Mouse (Mus musculus): ENCODE results near the gene Tmem230.
"Not testable (repeated sequence)": the region's sequence is repeated elsewhere in the genome, so short reads cannot be mapped to it uniquely, and the experiment has no call there.

The Tmem230 gene

DNA sequence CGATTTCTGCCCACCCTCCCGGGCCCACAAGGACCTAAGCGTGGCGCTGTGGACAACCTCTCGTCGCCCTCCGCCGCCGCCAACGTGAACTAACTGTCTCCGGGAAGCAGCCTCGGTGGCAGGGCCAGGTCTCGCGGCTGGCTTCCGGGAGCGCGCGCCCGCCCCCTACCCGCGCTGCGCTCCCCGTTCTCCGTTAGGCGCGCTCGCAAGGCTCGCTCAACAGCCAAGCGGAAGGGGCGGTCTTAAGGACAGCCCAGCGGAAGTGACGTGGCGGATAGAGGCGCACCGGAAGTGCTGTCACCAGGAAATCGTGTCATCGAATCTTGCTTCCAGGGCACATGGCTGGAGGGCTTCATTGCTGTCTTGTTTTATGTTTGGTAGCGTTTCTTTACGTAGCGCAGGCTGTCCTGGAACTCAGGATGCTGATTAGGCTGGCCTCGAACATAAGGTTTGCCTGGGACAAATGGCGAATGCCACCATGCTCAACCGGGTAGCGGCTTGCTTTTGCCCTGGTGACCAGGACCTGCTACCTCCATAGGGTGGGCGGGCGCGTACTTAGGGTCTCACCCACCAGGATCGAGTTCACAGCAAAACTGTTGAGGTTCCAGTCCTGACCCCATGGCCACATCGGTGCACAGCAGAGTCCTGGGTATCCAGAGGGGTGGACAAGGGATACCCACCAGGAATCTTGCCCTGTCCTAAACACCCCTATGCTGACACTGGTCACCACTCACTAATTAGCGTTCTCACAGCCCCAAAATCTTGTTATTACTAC is at the start of gene Tmem230:
Tmem230 (minus strand) TSS at position 269 of the 775 bp plus-strand sequence.
- DNase-seq: peak; percentile 93

DNA sequence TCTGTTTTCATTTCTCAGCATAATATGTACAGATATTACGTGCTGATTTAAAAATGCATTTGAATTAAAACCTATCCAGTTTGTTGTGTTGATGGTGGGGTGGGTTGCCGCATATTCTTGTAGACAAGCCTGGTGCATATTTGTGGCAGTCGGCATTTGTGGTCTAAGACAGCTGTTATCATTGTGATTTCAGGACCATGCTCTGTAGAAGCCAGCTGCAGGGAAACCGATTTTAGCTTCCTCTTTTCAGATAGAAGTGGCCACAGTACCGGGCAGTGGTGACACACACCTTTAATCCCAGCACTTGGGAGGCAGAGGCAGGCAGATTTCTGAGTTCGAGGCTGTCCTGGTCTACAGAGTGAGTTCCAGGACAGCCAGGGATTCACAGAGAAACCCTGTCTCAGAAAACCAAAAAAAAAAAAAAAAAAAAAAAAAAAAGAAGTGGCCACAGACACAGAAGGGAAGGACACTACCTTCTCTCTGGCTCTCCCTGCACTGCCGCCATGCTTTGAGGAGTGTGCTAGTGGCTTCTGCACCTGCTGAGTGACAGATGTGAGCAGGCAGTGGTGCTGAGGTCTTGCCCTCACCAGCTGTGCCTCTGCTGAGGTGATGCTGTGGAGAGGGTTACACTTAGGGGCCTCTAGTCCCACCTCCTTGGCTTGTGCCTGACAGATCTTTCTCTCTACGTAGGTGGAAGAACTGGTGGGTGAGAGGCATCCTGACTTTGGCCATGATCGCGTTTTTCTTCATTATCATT is 46.3 kb upstream of the Tmem230 start:
- DNase-seq: no peak

GRCm38 (mm10) chr2:132292083-132292482 is 44.5 kb upstream of the Tmem230 start:
- DNase-seq: peak; percentile 79

DNA sequence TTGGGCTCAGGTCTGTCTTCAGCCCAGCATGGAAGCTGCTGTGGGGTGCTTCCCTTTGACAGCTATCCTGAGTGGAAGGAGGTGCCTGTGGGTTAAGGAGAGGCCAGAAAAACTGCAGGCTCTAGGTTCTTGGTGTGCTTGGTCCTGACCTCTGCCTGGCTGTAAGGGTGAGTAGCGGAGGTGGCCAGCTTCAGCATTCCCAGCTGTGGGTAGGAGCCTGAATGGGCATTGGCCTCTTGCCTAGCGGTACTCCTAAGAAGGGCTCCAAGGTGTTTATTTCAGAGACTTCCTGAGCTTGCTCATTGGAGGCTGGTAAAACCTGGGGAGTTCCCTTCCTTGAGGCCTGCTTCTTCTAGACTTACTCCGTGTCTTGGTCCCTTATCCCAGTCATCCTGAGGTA is 43.7 kb upstream of the Tmem230 start:
- DNase-seq: peak; percentile 45

DNA sequence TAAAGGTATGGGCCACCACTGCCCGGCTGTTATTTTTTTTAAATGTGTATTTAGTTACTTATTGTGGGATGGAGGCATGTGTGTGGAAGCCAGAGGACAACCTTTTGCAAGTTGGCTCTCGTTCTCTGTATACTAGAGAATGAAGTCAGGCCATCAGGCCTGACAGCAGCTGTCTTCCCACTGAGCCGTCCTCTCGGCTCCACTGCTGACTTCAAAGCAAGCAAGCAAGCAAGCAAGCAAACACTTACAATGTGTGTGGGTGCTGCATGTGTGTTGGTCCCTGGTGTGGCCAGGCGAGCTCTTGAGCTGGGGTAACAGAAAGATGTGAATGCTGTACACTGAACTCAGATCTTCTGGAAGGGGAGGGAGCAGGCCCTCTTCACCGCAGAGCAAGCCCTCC is 43.2 kb upstream of the Tmem230 start:
- DNase-seq: no peak

- DNase-seq: not testable (repeated sequence)
These were observed 41.6 kb upstream of the Tmem230 start for GRCm38 (mm10) chr2:132289213-132289612.

GRCm38 (mm10) chr2:132286376-132287076 is 38.9 kb upstream of the Tmem230 start:
- peak; percentile 73 for DNase-seq

DNA sequence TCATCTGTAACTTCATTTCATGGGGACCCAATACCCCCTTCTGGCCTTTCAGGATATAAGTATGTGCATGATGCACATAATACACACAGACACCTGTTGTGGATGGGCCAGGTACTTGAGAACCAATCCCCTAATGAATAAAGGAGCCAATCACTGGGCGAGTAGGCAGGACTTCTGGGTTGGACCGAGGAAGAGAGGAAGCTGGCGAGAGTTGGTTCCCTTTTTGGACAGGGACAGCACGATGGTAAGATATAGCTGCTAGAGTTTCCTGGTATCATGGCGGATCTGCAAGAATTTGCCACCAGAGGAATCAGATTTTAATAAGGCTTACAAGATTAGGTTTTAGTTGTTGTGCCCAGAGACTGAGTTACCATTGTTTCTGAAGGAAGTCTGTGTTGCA is 38.1 kb upstream of the Tmem230 start:
- not testable (repeated sequence) for DNase-seq

DNA sequence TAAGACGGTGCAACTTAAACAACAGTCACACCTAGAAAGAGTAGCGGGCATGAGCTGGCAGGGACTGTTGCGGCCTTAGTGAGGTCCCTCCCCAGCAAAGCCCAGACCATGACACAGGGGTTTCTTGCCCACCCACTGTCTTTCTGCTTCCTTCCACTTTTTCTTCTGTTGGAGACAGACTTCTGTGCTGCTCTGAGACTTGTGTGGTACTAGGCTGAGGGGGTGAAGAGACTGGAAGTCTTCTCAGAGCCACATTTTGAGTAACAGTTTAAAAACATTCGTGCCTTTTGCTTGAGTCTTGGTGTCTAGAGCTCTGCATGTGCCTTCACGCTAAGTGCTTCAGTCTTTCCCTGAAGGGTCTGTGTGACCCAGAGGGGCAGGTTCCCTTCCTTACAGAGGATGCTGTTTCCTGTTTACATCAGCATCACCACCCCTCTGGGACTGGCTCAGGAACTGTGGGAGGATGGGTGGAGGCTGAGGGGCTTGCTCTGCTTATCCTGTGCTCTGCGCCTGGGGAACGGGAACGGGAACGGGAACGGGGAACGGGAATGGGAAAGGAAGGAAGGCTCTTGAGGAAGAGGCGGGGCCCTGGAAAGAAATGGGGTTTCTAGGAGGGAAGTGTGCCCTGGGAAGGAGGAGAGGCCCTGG is 37.0 kb upstream of the Tmem230 start:
- DNase-seq: no peak

- DNase-seq: no peak
These were observed 35.8 kb upstream of the Tmem230 start for GRCm38 (mm10) chr2:132283236-132284070.

DNA sequence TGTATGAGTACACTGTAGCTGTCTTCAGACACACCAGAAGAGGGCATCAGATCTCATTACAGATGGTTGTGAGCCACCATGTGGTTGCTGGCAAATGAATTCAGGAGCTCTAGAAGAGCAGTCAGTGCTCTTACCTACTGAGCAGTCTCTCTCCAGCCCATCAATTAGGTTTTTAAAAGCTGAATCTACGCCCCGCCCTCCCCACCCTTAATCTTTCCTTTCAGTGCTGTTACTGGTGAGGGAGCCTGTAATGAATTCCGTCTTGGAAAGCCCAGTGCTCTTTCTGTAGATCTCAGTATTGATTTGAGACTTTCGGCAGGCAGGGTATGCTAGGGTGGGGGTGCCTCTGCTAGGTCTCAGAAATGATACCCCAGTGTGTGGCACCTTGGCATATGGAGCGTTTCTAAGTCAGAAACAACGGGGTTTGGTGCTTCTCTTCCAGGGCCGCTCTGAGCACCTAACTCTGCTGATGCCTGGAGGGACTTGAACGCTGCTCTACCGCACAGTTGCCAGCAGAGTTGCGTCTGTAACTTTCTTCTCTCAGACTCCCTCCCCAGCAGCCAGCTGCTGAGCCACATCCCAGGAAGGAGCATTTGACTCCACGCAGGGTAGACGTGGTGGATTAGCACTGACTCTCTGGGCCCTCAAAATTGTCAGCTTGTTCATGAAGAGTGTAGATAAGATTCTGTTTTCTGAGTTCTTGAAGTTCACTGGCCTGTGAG is 35.0 kb upstream of the Tmem230 start:
- no peak for DNase-seq

GRCm38 (mm10) chr2:132281560-132282452 is 34.2 kb upstream of the Tmem230 start:
- DNase-seq: no peak

DNA sequence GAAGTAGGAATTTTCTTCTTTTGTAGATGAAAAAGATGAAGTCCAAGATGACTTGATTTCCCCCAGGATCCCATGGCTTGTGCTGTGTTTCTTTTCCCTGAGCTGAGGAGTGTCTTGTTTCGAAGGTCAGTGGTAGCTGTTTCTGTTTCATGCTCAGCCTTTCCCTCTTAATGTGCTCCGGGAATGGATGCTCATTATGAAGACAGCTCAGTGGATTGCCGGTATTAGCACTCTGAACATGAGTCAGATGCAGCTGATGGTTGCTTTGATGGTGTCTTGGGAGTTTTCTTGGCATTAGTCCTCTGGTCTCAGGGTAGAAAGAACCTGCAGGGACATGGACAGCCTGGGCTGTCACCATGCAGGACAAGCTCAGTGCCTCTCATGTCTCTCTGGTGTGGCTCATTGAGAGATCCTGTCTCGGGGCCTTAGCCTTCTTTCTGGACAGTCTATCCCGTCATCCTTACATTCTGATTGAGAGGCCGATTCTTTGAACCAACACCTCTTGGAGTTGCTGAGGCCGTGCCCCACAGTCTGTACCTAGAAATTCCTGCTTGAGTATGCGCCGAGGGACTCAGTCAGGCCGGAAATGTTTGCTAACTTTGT is 33.0 kb upstream of the Tmem230 start:
- DNase-seq: no peak

DNA sequence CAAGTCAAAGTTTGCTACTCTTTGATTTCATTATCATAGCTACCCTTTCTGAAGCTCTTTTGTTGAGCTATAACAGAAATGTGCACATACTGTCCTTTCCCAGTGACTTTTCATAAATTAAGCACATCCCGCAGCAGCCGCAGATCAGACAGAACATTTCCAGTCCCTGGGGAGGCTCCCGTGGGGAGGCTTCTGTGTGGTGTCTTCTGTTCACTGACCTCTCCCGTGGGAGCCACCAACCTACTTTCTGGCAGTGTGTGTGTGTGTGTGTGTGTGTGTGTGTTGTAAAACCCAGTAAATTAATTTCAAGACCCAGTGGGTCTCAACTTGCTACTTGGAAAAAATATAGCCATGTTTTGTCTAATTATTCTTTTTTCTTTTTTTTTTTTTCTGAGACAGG is 32.4 kb upstream of the Tmem230 start:
- DNase-seq: no peak

DNA sequence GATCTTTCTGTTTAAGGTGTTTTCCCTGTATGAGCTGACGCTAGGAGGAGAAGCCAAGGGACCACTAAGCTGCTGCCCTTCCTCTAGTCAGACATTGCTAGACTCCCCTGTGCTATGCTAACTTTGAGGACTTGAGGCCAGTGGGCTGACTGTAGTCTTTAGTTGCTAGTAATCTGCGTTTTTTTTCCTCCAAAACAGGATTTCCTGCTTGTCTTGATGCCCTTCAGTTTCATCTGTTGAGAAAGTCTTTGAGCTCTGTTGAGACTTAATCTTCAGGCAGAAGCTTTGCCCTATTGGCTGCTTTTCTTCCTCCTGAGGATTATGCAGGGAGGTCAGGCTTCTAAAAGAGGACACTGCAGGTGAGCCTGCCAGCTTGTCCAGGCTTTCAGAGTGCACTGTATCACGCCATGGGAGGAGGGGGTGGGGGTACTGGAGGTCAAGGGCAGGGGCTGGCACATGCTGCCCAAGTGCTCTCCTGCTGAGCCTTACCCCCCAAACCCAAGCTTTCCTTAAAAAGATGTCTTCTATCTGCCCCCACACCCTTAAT is 31.8 kb upstream of the Tmem230 start:
- DNase-seq: no peak

DNA sequence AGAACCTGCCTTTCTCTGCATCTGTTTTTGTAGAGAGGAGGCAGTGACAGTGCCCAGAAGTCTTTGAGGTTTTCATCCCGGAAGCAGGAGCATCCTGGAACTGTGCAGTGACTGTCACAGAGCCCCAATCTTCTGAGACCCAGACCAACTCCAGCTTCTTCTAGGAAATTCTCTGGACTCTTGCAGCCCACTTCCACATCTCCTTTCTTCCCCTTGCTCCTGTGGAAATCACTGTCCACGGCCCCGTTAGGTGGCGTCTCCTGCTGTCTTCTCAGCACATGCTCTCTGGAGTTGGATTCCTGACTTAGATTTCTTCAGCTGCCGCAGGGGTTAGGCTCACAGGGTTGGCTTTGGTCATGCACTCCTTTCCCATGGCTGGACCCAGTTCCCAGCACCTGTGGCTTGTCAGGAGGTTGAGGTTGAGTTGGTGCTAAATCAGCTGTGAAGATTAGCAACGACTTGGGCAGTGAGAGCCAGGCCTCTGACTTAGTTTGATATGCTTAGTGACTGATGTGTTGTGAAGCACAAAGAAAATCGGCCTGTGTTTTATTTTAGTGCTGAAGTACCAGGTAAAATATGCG is 30.8 kb upstream of the Tmem230 start:
- no peak for DNase-seq

DNA sequence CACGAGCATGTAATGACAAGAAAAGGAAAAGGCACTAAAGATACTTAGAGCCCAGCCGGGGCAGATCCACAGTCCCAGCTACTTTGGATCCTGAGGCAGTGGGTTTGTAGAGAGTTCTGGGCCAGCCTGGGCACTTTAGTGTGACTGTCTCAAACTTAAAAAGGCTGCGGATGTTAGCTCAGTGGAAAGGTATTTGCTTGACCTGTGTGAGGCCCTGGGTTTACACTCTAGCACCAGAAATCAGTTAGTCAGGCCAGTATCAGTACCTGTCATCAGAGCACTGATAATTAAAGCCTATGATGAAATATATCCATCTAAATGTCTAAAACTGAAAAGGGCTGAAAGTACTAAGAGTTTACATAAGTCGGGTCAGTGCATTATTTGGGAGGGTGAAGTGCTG is 28.6 kb upstream of the Tmem230 start:
- DNase-seq: no peak

DNA sequence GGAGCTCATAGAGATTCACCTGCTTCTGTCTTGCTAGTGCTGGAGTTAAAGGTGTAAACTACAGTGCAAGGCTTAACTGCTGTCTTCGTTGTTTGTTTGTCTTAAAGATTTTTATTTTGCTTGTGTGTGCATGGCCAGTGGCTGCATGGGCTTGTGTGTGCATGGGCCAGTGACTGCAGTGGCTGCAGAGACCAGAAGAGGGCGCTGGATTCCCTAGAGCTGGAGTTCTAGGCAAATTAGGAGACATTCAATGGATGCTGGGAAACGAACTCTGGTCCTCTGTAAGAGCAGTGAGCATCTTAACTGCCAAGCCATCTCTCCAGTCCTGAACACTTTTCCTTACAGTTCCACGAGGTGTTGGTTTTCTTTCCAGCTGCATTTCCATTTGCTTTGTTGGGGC is 27.9 kb upstream of the Tmem230 start:
- DNase-seq: no peak

DNA sequence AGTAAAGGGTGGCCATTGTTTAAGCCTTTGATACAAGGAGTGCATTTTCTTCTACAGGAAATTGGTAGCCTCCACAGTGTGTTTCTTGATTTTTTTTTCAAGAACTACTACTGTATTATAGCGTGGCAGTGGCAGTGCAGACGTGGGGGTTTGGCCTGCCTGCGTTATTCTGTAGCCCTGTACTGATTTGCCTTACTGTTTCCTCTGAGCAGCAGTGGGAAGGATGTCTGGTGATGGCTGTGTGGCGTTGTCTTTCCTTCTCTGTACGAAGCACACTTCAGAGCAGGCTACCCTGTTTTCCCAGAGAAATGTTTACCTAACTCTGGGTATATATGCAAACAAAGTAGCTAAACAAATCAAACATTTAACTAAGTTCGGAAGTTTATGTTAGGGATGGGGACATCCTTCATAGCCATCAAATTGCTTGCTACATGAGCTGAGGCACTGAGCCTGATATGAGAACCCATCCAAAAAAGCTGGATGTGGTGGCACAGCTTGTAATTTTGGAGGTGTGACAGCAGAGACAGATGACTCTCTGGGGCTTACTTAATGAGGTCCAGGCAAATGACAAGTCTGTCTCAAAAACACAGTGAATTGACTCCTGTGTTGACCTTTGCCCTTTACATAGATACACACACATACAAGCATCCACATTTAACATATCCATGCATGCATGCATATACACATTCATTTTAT is 25.2 kb upstream of the Tmem230 start:
- DNase-seq: no peak
